Mouse (Mus musculus): ENCODE measurements around the gene Ndufa7. TPM values are rescaled to one million over a fixed set of nuclear protein-coding genes. Genes with fewer than 3 reads are reported as not detected.

Ndufa7 gene
- 100 to 1,000 TPM; 190 to 211 TPM for total RNA-seq (2021)
- long read RNA-seq, experiment 1, transcript Ndufa7-201 (4 exons, 528 nt): major isoform, 97 of 107 reads
- long read RNA-seq, experiment 1, partial matches to known transcripts: 0 of 107 reads
- long read RNA-seq, experiment 1, other reads (novel, unspliced or antisense): 4 of 107 reads
- long read RNA-seq, experiment 2, transcript Ndufa7-201 (4 exons, 528 nt): major isoform, 64 of 71 reads
- long read RNA-seq, experiment 2, partial matches to known transcripts: 0 of 71 reads
- long read RNA-seq, experiment 2, other reads (novel, unspliced or antisense): 1 of 71 reads

DNA sequence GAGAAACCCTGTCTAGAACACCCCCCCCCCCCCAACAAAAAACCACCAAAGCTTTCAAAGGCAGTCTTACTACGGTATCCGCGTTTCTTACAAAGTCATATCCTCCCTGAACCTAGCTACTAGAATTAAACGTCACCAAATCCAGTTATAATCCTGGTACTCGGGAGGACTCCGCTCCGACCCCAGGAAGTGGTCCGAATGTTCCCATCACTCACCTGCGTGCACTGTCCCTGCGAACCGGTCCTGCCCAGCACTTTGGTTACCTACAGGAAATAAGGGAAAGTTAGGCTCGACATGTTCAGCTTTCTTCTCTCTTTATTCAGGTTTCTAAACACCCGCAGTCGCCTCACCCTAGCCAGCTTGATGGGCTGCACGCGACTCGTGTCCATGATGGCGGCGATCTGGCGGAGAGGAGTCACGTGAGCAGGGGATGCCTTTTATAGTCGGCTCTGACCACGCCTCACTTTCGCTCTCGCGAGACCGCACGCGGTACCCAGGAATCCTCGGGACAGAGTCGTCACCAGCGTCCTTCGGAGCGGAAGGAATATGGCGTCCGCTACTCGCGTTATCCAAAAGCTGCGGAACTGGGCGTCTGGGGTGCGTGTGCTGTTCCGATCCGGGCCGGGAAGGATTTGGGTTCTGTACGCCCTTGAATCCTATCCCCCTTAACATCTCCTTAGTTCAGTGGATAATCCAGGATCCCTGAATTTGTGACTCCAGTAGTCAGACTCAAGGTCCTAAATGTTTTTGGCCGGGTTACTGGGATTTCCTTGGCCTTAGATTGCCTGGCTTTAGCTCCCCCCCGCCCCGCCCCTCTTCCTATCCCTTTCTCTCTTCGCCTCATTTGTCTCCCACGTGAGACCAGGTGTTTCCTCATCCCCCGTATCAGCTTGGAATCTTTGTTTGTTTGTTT, at the start of gene Ndufa7, which contains the start of gene Rps28:
TSS of gene Ndufa7 (plus strand) at position 489 of the 913 bp plus-strand sequence.
TSS of gene Rps28 (minus strand) at position 479 of the 913 bp plus-strand sequence.
- peak within 1 kb of the TSS; percentile 71 for H3K4me3 ChIP-seq
- intact Hi-C loops (cut with DNase I): no loop called here
- no peak for TF ChIP-seq CTCF (IDR thresholded peaks at IDR 0.05)

DNA sequence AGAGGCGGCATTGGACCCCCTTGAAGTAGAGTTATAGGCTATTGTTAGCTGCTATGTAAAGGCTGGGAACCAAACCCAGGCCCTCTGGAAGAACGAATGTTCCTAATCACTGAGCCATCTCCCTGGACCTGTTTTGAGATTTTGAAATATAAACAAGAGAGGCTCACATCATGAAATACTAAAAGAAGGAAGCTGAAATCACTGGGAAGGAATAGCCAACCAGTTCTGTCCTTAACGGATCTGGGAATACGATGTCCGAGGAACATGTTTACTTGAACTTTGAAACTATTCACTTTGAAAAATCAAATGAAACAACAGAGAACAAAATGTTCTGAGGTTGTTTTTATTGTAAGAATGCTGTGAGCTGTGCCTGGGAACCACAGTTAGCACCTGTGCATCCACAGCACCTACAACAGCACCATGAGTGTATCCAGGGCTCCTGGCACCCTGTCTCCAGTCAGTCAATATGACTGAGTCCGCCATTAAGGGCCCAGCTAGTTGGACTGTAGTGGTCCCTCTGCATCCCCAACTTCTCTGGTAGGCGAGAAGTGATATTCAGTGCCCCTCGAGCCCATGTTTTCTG, 49.7 kb upstream of the Ndufa7 start:
- Histone ChIP-seq H3K27ac (no peak overlapping the region), H3K4me3 (no peak overlapping the region)
- intact Hi-C loops (cut with DNase I): no loop called here
- TF ChIP-seq CTCF (IDR thresholded peaks at IDR 0.05): no peak
- DNase-seq (ENCODE audit: extremely low spot score in 1 of 2, low spot score in 2 of 2): no peak

More for the DNA sequence above, at the start of gene Ndufa7, which contains the start of gene Rps28:
- H3K27ac ChIP-seq: peak within 1 kb of the TSS; percentile 83
- peak; percentile 97 to 98 for DNase-seq (ENCODE audit: extremely low spot score in 1 of 2, low spot score in 2 of 2)

DNA sequence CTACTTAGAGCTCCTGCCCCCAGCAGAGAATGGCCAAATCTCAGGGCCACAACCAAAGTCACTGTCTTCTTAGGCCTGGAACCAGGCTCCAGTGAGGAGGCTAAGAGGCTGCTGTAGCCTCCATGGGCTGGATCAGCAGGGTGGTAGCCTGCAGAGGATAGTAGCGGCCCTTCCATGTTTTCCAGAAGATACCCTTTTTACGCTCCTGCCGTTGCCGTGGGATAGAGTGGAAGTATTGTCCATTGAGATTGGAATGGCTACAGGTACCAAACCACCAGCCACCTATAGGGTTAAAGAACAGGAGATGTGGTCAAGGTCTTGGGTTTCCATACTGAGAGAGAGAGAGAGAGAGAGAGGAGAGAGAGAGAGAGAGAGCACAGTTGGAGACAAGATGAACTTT, 49.1 kb upstream of the Ndufa7 start:
- no peak for TF ChIP-seq CTCF (IDR thresholded peaks at IDR 0.05)
- Histone ChIP-seq H3K4me3 (no peak overlapping the region), H3K27ac (no peak overlapping the region)
- intact Hi-C loops (cut with DNase I): no loop called here
- no peak for DNase-seq (ENCODE audit: extremely low spot score in 1 of 2, low spot score in 2 of 2)

DNA sequence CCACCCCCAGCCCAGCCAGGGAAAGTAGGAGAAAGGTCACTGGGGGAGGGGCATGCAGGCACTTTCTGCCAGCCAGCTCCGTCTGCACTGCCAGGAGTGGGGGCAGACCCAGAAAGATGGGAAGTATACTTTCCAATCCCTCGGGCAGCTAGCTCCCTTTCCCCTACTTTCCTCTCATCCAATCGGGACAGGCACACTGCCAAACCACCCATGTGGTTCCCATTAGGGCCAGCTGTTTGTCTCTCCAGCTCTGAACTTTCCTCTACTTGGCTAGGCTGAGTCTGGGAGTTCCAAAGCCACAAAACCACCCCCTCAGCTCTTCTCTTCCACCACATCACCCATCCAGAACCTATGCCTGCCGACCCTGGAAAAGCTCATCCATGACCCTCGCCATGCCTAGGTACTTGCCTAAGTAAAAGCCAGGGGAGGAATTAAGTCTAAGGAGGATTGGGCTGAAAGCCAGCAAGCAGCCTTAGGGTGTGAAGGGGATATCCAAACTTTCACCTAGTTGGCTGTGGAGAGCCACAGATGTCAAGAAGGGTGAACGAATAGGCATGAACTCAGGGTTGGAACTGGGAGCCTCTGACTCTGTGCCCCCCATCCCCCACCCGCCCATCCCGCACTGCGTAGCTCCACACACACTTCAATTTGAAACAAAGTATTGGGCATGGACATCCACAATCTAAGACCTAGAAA, 45.0 kb upstream of the Ndufa7 start:
- Histone ChIP-seq H3K4me3 (peak overlapping the region; percentile 5; the same call in 1 of the 2 replicates), H3K27ac (peak overlapping the region; percentile 63)
- intact Hi-C loops (cut with DNase I): no loop called here

DNA sequence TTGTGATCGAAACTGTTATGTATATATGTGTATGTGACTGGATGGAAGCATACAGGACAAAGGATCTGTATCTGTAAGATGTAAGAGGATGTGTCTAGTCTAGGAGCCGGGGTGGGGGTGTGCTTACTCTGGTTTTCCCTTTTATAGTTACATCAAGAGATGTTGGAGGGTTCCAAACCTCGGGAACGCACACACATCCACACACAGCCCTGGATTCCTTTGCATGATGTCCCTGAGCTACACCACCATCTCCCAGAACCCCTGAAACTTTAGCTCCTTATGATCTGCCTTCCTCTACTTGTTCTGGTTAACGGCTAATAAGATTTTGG, 44.4 kb upstream of the Ndufa7 start:
- no peak for DNase-seq (ENCODE audit: extremely low spot score in 1 of 2, low spot score in 2 of 2)
- intact Hi-C loops (cut with DNase I): no loop called here
- Histone ChIP-seq H3K27ac (peak overlapping the region; percentile 49), H3K4me3 (no peak overlapping the region)
- no peak for TF ChIP-seq CTCF (IDR thresholded peaks at IDR 0.05)

More for the DNA sequence above, 45.0 kb upstream of the Ndufa7 start:
- no peak for TF ChIP-seq CTCF (IDR thresholded peaks at IDR 0.05)
- DNase-seq (ENCODE audit: extremely low spot score in 1 of 2, low spot score in 2 of 2): peak; percentile 69 to 79

DNA sequence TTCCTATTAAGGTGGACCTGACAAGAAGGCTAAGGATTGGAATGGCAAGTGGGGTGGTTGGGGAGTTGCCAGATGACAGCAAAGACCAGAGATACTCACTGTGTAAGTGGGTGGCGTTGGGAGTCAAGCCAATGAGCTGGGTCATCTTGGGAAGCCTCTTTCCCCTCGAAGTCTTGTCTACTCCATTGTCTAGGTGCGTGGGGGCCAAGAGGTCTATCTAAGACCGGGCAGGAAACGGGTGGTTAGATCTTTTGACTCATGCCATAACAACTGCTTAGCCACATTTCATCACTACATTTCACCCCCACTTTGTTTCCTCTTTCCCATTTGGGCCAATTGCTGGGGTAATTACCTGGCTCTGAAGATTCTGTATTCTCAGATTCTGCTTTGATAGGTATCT, 43.9 kb upstream of the Ndufa7 start:
- intact Hi-C loops (cut with DNase I): no loop called here
- TF ChIP-seq CTCF (IDR thresholded peaks at IDR 0.05): no peak
- DNase-seq (ENCODE audit: extremely low spot score in 1 of 2, low spot score in 2 of 2): no peak
- Histone ChIP-seq H3K27ac (peak overlapping the region; percentile 78), H3K4me3 (peak overlapping the region; percentile 50)

DNA sequence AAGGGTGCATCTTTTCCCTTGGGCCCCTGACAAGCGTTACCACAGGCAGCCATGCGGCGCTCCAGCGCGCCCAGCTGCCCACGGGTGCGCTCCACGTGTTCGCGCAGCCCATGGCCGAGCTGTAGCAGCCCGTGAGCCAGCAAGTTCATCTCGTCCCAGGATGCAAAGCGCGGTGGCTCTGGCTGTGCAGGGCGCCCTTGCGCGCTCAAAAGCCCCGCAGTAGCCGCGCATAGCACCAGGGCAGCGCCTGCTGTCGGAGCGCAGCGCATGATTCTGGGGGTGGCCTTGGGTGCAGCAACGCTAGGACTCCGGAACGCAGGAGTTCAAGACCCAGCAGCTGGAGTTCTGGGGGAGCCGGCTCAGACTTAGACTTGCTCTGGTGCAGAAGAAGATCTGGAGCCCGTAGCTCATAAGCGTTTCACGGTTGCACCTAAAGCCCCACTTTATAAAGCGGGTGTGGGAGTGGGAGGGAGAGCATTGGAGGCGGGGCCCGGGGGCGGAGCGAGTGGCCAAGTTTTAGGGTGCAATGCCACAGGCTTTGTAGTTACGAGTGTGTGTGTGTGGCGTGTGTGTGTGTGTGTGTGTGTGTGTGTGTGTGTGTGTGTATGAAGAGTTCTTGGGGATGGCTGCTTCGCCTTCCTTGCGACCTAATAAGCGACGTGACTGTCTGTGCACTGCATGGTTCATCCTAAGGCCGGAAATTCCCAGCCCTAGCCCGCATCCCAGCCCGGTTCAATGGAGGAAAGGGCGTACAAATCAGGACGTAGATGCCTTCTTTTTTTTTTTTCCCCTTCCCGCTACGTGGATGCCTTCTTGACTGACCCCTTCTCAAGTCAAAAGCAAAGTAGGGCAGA, 43.0 kb upstream of the Ndufa7 start, which contains the start of gene Angptl4:
TSS of gene Angptl4 (minus strand) at position 707 of the 854 bp plus-strand sequence.
- intact Hi-C loops (cut with DNase I): no loop called here

DNA sequence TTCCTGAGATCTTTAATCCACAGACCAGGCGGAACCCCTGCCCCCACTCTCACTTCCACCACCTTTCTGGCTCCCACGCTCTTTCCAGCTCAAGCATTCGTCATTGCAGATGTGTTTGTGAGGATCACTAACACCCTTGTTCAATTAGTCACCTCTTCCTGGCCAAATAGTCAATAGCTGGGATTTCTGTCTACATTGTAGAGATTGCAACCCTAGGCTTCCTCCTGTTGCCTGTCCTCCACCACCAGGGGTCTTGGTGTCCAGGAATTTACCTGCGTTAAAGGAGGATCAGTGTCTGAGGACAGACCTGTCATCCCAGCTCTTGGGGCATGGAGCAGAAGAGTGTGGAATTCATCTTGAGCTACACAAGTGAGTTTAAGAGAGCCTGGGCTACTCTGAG, 42.3 kb upstream of the Ndufa7 start:
- DNase-seq (ENCODE audit: extremely low spot score in 1 of 2, low spot score in 2 of 2): no peak
- Histone ChIP-seq H3K27ac (no peak overlapping the region), H3K4me3 (0 out of 2 replicates have a peak overlapping the region, but pooled peaks have one; percentile 5)
- no peak; the same call in 1 of the 2 replicates for TF ChIP-seq CTCF (IDR thresholded peaks at IDR 0.05)
- intact Hi-C loops (cut with DNase I): no loop called here

More for the DNA sequence above, 43.0 kb upstream of the Ndufa7 start, which contains the start of gene Angptl4:
- peak within 1 kb of the TSS; percentile 50 for H3K4me3 ChIP-seq
- peak; percentile 41 to 52 for DNase-seq (ENCODE audit: extremely low spot score in 1 of 2, low spot score in 2 of 2)
- no peak; the same call in none of the 2 replicates for TF ChIP-seq CTCF (IDR thresholded peaks at IDR 0.05)
- H3K27ac ChIP-seq: peak within 1 kb of the TSS; percentile 78

DNA sequence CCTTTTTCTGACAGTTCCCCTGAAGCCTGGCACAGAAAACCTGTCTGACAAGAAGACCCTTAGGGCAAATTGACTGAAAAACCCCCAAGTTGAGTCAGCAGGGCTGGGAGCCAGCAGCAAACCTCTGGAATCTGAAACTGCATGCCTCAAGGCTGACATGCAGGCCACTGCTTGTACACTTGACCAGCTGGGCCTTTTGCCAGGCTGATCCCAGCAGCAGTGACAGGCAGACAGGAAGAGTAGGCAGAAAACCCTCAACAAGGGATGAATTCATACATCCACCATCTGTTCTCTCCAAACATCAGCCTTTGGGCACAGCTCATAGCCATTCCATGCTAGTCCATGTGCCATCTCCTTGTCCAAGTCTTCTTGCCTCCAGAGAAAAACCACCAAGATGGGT, 41.0 kb upstream of the Ndufa7 start:
- peak; percentile 32 to 35 for DNase-seq (ENCODE audit: extremely low spot score in 1 of 2, low spot score in 2 of 2)
- TF ChIP-seq CTCF (IDR thresholded peaks at IDR 0.05): no peak
- no peak overlapping the region for H3K27ac ChIP-seq
- intact Hi-C loops (cut with DNase I): no loop called here
- H3K4me3 ChIP-seq: no peak overlapping the region

DNA sequence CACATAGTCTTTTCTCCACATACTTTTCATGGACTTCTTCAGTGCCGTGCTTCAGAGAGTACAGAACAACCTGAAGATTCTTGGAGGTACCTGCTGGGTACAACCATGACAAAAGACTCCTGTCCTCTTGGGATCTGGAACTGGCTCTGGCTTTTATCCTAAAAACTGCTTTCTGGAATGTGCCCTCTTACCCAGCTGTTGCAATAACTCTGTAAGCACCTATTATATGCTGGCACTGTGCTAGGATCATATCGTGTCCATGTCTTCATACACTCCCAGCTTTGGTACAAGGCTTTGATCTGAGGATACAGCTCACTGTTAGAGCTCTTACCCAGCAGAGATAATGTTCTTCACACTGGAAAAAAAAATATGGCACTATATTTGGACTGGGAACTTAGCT, 39.4 kb upstream of the Ndufa7 start:
- no peak for DNase-seq (ENCODE audit: extremely low spot score in 1 of 2, low spot score in 2 of 2)
- intact Hi-C loops (cut with DNase I): no loop called here
- TF ChIP-seq CTCF (IDR thresholded peaks at IDR 0.05): no peak
- Histone ChIP-seq H3K27ac (no peak overlapping the region), H3K4me3 (no peak overlapping the region)

Measured in left cerebral cortex, adult 2 months (tissue).